9 mouse cellular contexts compared by ENCODE assay signal in the genomic region with DNA sequence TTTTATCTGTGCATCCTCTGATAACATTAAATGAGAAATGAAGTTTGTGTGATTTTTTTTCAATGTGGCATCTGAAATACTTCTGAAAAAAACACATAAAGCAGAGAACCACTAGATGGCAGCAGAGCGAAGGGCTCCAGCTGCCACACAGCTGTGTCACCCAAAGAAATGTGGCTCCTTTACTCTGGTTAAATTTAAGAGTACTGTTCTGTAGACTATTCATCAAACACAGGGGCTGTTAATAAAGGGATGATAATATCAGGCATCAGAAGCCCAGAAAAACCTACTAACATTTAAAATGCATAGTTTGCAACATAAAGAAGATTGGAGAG. TPM values are rescaled to one million over a fixed set of nuclear protein-coding genes. Genes with fewer than 3 reads are reported as not detected.
A peak's percentile ranks its signal among the peaks of the same experiment; 100 is the strongest.
DNase-seq lines count a peak whose midpoint lies in the region; ATAC-seq and TF ChIP-seq lines count a peak whose summit lies in the region.
"Had no signal": no experiment of that assay in that cellular context is flagged by ENCODE, and none has a peak within 500 bp of the region (broad histone marks: within the 10 kb centered on the region; RNA-seq: fewer than 3 reads in every experiment).

No protein-coding gene starts in this region.

- H3K27me3 ChIP-seq in forebrain, embryonic 11.5 days (ENCODE audit: control insufficient read depth, insufficient read depth, low read length), result no peaks in the 10 kb centered on the region
- H3K27me3 ChIP-seq in kidney, postnatal 0 days (ENCODE audit: insufficient read depth, low read length), result no peaks in the 10 kb centered on the region
- no peaks in the 10 kb centered on the region for H3K27me3 ChIP-seq in midbrain, embryonic 11.5 days (ENCODE audit: control insufficient read depth, insufficient read depth, low read length)
- no peaks in the 10 kb centered on the region for H3K27me3 ChIP-seq in stomach, postnatal 0 days (ENCODE audit: control insufficient read depth, insufficient read depth, low read length)
- H3K27me3 ChIP-seq: limb, embryonic 12.5 days had no signal

- H3K9me3 ChIP-seq in forebrain, embryonic 11.5 days (ENCODE audit: control insufficient read depth, low read length), result no peaks in the 10 kb centered on the region
- no peaks in the 10 kb centered on the region for H3K9me3 ChIP-seq in kidney, postnatal 0 days (replicated peaks; ENCODE audit: low read length)
- H3K9me3 ChIP-seq in midbrain, embryonic 11.5 days (ENCODE audit: control insufficient read depth, low read length), result no peaks in the 10 kb centered on the region
- H3K9me3 ChIP-seq in stomach, postnatal 0 days (ENCODE audit: control insufficient read depth, low read length), result no peaks in the 10 kb centered on the region
- H3K9me3 ChIP-seq: limb, embryonic 12.5 days had no signal

- no peaks in the 10 kb centered on the region for H3K36me3 ChIP-seq in forebrain, embryonic 11.5 days (ENCODE audit: control insufficient read depth, insufficient read depth, low read length)
- no peaks in the 10 kb centered on the region for H3K36me3 ChIP-seq in kidney, postnatal 0 days (ENCODE audit: insufficient read depth, low read length)
- H3K36me3 ChIP-seq in midbrain, embryonic 11.5 days (ENCODE audit: control insufficient read depth, insufficient read depth, low read length), result no peaks in the 10 kb centered on the region
- H3K36me3 ChIP-seq in stomach, postnatal 0 days (ENCODE audit: control insufficient read depth, insufficient read depth, low read length), result no peaks in the 10 kb centered on the region
- H3K36me3 ChIP-seq: limb, embryonic 12.5 days had no signal

- no peak overlapping the region for H3K4me2 ChIP-seq in forebrain, embryonic 11.5 days (ENCODE audit: low read depth, low read length, severe bottlenecking)
- no peak overlapping the region for H3K4me2 ChIP-seq in kidney, postnatal 0 days (ENCODE audit: low read length)
- no peak overlapping the region for H3K4me2 ChIP-seq in midbrain, embryonic 11.5 days
- no peak overlapping the region for H3K4me2 ChIP-seq in stomach, postnatal 0 days (replicated peaks; ENCODE audit: low read depth)
- H3K4me2 ChIP-seq: limb, embryonic 12.5 days had no signal

- TF ChIP-seq EP300 in stomach, postnatal 0 days (optimal IDR thresholded peaks at IDR 0.05), result no peak

- peak; percentile 93 for TF ChIP-seq CTCF in kidney, postnatal 0 days (IDR thresholded peaks at IDR 0.05; ENCODE audit: low read depth)
- TF ChIP-seq CTCF in stomach, postnatal 0 days (IDR thresholded peaks at IDR 0.05; ENCODE audit: low read depth), result peak; percentile 96

- no peak overlapping the region for H3K9ac ChIP-seq in forebrain, embryonic 11.5 days (ENCODE audit: low read length)
- no peak overlapping the region for H3K9ac ChIP-seq in kidney, postnatal 0 days (ENCODE audit: low read depth, low read length)
- H3K9ac ChIP-seq in midbrain, embryonic 11.5 days (ENCODE audit: low read length), result no peak overlapping the region
- H3K9ac ChIP-seq in stomach, postnatal 0 days (ENCODE audit: low read length), result no peak overlapping the region
- H3K9ac ChIP-seq: limb, embryonic 12.5 days had no signal

- no peak for ATAC-seq in cerebellum, adult (ENCODE audit: insufficient number of reproducible peaks, low FRiP score, low TSS enrichment)
- 0 out of 2 replicates have a peak, but pooled peaks have one; percentile 66 for ATAC-seq in forebrain, embryonic 11.5 days (replicated peaks; ENCODE audit: low FRiP score)
- ATAC-seq in kidney, postnatal 0 days (replicated peaks; ENCODE audit: low FRiP score, low read depth), result no peak
- ATAC-seq in midbrain, embryonic 11.5 days (ENCODE audit: low FRiP score), result peak; percentile 73; the same call in 1 of the 2 replicates
- no peak for ATAC-seq in stomach, postnatal 0 days (ENCODE audit: low FRiP score, low TSS enrichment)

- H3K27ac ChIP-seq in forebrain, embryonic 11.5 days (ENCODE audit: low read depth, low read length), result no peak overlapping the region
- no peak overlapping the region for H3K27ac ChIP-seq in kidney, postnatal 0 days
- H3K27ac ChIP-seq in midbrain, embryonic 11.5 days (ENCODE audit: low read depth, low read length), result no peak overlapping the region
- no peak overlapping the region for H3K27ac ChIP-seq in stomach, postnatal 0 days (replicated peaks)
- H3K27ac ChIP-seq: limb, embryonic 12.5 days had no signal

- 0% methylated on average over 1 of the region's 1 CpGs for WGBS in forebrain, embryonic 11.5 days
- WGBS in kidney, postnatal 0 days, result 0% methylated on average over 1 of the region's 1 CpGs
- 0% methylated on average over 1 of the region's 1 CpGs for WGBS in midbrain, embryonic 11.5 days
- WGBS in stomach, postnatal 0 days, result 0% methylated on average over 1 of the region's 1 CpGs

- H3K4me1 ChIP-seq in forebrain, embryonic 11.5 days (replicated peaks; ENCODE audit: control insufficient read depth, insufficient read depth, low read length), result no peaks in the 10 kb centered on the region
- H3K4me1 ChIP-seq in kidney, postnatal 0 days (replicated peaks; ENCODE audit: insufficient read depth, low read length), result no peaks in the 10 kb centered on the region
- H3K4me1 ChIP-seq in midbrain, embryonic 11.5 days (ENCODE audit: control insufficient read depth, insufficient read depth, low read length), result no peaks in the 10 kb centered on the region
- H3K4me1 ChIP-seq in stomach, postnatal 0 days (replicated peaks; ENCODE audit: control insufficient read depth, insufficient read depth), result no peaks in the 10 kb centered on the region

- H3K4me3 ChIP-seq in forebrain, embryonic 11.5 days (ENCODE audit: low read depth, low read length), result no peak overlapping the region
- H3K4me3 ChIP-seq in kidney, postnatal 0 days (replicated peaks; ENCODE audit: low read depth, low read length), result no peak overlapping the region
- no peak overlapping the region for H3K4me3 ChIP-seq in midbrain, embryonic 11.5 days (ENCODE audit: low read depth, low read length)
- H3K4me3 ChIP-seq in stomach, postnatal 0 days (ENCODE audit: low read depth, low read length), result no peak overlapping the region
- H3K4me3 ChIP-seq: limb, embryonic 12.5 days had no signal

- DNase-seq in cerebellum, postnatal 14 days, result peak; percentile 59 to 61
- DNase-seq in urinary bladder, postnatal 25 days (ENCODE audit: low spot score), result peak; percentile 42
- no peak for DNase-seq in urinary bladder, adult 18-20 months (ENCODE audit: low spot score in 2 of 2)
- DNase-seq in forebrain, embryonic 11.5 days (ENCODE audit: low spot score), result peak; percentile 72
- peak; percentile 93 for DNase-seq in kidney, postnatal 0 days (ENCODE audit: low spot score)
- peak; percentile 95 for DNase-seq in midbrain, embryonic 11.5 days (ENCODE audit: low spot score, missing footprints)
- peak; percentile 47 for DNase-seq in stomach, postnatal 0 days (ENCODE audit: low spot score)

RNA-seq across cellular contexts. Expression of gene Lrrc72, which starts 38.1 kb away (rescaled TPM):
- not detected in 2 replicates for polyA plus RNA-seq in forebrain, embryonic 11.5 days (2014; fragmentation: Nextera tagmentation; extraction: Ambion mirVana)
- not detected in 2 replicates for polyA plus RNA-seq in kidney, postnatal 0 days (2015; fragmentation: Nextera tagmentation; extraction: Ambion mirVana)
- not detected in 2 replicates for polyA plus RNA-seq in midbrain, embryonic 11.5 days (2014; fragmentation: Nextera tagmentation; extraction: Ambion mirVana)
- polyA plus RNA-seq in stomach, postnatal 0 days (2015; fragmentation: Nextera tagmentation; extraction: Ambion mirVana), result not detected in 2 replicates
- polyA plus RNA-seq: limb, embryonic 12.5 days had no signal

RNA-seq across cellular contexts. Expression of gene Bzw2, which starts 57.2 kb away (rescaled TPM):
- 271 and 279 TPM in 2 replicates for polyA plus RNA-seq in forebrain, embryonic 11.5 days (2014; fragmentation: Nextera tagmentation; extraction: Ambion mirVana)
- polyA plus RNA-seq in kidney, postnatal 0 days (2015; fragmentation: Nextera tagmentation; extraction: Ambion mirVana), result 157 and 163 TPM in 2 replicates
- 292 and 312 TPM in 2 replicates for polyA plus RNA-seq in midbrain, embryonic 11.5 days (2014; fragmentation: Nextera tagmentation; extraction: Ambion mirVana)
- 117 and 122 TPM in 2 replicates for polyA plus RNA-seq in stomach, postnatal 0 days (2015; fragmentation: Nextera tagmentation; extraction: Ambion mirVana)

RNA-seq across cellular contexts. Expression of gene Ankmy2, which starts 58.2 kb away (rescaled TPM):
- 26.3 and 30.6 TPM in 2 replicates for polyA plus RNA-seq in forebrain, embryonic 11.5 days (2014; fragmentation: Nextera tagmentation; extraction: Ambion mirVana)
- 35.4 and 40.1 TPM in 2 replicates for polyA plus RNA-seq in kidney, postnatal 0 days (2015; fragmentation: Nextera tagmentation; extraction: Ambion mirVana)
- polyA plus RNA-seq in midbrain, embryonic 11.5 days (2014; fragmentation: Nextera tagmentation; extraction: Ambion mirVana), result 30.9 and 33.8 TPM in 2 replicates
- 27.4 and 29.6 TPM in 2 replicates for polyA plus RNA-seq in stomach, postnatal 0 days (2015; fragmentation: Nextera tagmentation; extraction: Ambion mirVana)

Comparison
In these comparisons a context has a peak if more than half of its experiments do, and no peak if none do; other contexts are left out.
1. DNase-seq: peak in cerebellum, postnatal 14 days (2 of 2), urinary bladder, postnatal 25 days (single experiment), forebrain, embryonic 11.5 days (single experiment), kidney, postnatal 0 days (single experiment), midbrain, embryonic 11.5 days (single experiment) and stomach, postnatal 0 days (single experiment); none in urinary bladder, adult 18-20 months (0 of 2).
2. ATAC-seq: peak in forebrain, embryonic 11.5 days (single experiment) and midbrain, embryonic 11.5 days (single experiment); none in cerebellum, adult (single experiment), kidney, postnatal 0 days (single experiment) and stomach, postnatal 0 days (single experiment).